Mouse (Mus musculus) stomach, postnatal 0 days (tissue): ENCODE results near the gene Cyp19a1.

Source experiments
- CTCF ChIP-seq: IDR thresholded peaks from 2 replicates; pipeline ENCODE4 v1.5.1; 2016; ENCODE audit warnings: antibody characterized with exemption, low read depth, mild to moderate bottlenecking, moderate library complexity
- EP300 ChIP-seq: optimal IDR thresholded peaks from 2 replicates; pipeline ENCODE3; 2016; ENCODE audit warnings: antibody characterized with exemption

GRCm38 (mm10) chr9:54214881-54215280 is 53.0 kb downstream of the Cyp19a1 start:
- no peak for TF ChIP-seq CTCF
- TF ChIP-seq EP300 = no peak
